Mouse (Mus musculus): ENCODE data around the gene Paqr7.

The Paqr7 gene

DNA sequence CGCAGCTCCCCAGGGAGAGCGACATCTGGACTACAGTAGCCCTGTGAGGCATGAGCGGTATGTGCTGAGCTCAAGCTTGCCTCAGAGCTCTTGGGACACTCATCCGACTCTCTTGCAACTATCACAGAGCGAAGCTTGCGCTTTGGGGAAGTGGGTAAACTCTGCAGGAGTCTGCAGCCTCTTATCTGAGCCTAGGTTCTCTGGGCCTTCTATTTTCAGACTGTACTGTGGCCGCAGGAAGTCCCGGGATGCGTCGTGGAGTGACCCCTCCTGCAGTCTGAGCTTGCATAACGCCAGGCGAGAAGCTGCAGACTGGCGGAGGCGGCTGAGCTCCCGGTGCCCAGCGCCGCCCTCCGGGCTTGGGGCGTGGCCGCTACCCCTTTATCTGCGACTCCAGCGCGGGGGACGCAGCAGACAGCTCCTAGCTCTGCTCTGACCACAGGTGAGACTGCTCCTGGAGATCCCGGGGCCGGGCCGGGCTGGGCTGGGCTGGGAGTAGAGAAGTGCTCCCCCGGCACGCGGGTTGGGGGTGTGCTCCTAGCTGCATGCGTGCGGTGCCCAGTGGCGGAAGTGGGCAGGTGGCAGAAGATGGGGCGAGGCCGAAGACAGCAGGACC lies at the start of gene Paqr7:
Gene Paqr7 (plus strand): TSS at position 103 of the 616 bp plus-strand sequence.
- peak; percentile 66 for DNase-seq

DNA sequence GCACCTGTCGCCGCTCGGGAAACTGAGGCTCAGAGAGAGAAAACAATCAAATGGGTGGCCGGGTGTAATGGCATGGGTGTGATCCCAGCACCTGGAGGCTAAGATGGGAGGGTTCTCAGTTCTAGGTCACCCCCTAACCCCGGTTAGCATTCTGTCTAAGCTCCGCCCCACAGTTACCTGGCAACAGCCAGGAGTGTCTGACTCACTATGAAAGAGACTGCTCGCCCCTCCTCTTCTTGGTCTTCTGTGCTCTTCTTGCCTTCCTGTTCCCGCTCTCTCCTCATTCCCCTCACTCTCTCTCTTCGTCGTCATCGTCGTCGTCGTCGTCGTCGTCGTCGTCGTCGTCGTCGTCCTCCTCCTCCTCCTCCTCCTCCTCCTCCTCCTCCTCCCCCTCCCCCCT lies 48.5 kb upstream of the Paqr7 start:
- no peak for DNase-seq

DNA sequence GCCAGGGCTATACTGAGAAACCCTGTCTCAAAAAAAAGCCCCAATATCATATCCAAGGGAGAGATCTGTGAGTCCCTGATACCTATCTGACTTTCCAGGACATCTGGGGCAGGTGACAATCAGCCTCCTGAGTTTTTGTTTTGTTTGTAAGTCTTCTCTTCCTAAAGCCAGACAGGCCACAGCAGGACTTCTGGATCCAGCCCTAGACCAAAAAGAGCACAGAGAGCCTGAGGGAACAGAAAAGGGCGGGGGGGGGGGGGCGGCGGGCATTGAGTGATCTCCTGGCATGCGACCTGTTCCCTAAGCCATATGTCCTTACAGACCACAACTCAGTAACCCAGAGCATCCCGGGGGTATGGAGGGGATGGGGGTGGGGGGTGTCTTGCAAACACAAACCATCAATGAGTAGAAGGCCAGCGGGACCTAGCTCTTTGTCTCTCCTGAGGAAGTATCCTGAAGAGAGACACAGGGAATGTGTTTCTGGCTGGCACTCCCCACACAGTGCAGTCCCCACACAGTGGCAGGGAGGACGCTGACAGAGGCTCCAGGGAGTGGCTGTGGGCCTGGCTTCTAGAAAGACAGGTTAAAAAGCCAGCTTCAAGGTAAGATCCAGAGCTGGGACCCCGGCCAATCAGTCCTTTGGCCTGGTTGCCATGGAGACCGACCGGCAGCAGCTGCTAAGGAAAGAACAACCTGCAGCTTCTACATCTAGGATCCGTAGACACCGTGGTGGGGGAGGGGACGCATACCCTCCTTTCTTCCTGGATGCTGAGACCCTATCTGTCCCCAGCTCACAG lies 46.7 kb upstream of the Paqr7 start:
- peak; percentile 55 for DNase-seq

DNA sequence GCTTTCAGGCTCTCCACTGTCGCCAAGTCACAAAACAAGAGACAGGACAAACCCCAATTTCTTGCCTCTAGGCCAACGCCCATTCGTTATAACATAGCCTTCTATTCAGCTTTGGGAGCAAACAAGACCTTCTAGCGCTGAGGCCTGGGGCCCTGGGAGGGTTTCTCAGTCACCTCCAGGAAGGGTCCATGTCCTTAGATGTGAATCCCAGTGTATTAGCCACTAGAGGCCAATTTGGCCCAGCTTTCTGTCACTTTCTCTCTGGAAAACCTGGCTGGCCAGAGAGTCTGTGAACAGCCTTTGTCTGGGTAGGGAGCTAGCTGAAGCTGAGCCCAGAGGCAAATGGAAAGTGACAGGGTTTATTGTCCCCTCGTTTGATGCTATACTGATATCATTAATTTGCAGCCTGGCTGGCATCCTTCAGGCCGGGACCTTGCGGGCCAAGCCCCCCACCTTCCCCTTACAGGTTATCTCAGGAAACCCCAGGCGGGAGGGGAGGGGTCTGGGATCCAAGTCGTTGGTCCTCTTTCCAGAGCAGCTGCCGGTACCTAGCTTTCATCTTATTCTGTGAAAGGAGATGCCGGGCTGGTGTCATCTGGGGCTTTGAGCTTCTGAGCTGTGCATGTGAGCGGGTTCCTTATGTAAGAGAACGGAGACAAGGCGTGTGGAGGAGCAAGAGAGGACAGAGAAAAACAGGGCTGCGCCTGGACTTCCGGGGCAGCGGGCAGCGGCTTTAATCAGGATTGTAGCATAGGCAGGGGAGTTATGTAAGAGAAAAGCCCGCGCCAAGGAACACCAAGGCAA lies 45.9 kb upstream of the Paqr7 start:
- DNase-seq = peak; percentile 46

DNA sequence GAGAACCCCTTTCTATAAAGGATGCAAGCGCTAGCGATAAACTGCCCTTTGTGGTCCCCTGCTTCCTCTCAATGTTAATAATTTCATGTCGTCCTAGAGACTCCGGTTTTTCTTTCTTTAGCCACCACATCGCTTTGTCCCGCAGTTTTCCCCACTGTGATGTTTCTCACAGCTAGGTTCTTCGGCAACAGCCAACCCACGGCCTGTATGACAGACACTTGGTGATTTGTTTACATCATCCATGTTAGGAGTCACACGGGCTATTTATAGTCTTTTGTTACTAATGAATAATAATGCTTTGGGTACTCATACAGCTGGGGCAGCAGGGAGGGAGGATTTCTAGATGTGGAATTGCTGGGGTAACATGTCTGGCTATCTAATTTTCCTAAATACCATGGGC lies 45.0 kb upstream of the Paqr7 start:
- no peak for DNase-seq

DNA sequence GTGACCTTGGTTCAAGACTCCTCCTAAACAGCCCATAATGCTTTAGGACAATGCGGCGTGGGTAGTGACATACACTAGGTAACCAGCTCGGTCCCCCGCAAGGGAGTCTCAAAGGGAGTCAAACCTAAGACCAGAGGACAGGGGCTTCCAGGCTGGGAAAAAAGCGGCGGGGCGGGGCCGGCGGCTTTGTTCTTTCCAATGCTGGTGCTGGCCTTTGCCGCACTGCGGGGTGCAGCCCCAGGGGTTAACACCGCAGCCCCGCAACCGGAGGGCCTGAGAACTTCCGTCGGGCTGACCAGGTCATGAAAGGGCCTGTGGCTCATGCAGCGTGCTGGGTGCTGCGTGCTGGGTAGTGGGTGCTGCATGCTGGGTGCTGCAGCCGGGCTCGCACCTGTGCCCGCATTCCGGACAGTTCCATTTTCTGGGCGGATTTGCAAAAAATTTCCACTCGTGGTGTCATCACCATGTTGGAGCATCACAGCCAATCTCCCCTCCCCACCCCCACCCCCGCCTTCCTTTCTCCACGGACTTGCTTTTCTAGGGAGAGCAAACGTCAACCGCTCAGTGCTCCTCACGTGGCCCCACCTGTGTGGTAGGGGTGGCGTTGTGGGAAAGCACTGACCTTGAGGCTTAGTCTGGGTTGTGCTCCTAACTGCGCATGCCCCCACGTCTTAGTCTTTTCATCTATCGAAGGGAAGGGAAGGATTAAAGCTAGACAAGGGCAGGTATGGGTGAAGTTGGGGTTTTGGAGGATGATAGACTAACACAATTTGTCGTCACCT lies 42.7 kb upstream of the Paqr7 start:
- no peak for DNase-seq

DNA sequence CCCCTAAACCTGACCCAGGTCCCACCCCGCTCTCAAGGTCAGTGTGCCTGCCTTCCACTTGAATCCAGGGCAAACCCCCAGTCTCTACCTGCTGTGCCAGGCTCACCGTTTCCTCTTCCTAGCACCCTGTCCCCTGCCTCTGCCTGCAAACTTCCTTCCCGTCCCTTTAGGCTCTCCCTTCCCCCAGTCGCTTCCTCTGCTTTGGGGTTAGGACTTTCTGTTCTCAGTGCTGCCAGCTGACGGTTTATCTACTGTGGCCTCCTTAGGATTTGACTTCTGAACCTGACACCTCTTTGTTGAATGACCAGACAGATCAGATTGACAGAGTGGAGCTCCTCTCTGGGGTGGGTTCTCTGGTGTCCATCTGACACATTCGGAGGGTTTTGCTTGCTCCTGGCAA lies 41.2 kb upstream of the Paqr7 start:
- DNase-seq = no peak

DNA sequence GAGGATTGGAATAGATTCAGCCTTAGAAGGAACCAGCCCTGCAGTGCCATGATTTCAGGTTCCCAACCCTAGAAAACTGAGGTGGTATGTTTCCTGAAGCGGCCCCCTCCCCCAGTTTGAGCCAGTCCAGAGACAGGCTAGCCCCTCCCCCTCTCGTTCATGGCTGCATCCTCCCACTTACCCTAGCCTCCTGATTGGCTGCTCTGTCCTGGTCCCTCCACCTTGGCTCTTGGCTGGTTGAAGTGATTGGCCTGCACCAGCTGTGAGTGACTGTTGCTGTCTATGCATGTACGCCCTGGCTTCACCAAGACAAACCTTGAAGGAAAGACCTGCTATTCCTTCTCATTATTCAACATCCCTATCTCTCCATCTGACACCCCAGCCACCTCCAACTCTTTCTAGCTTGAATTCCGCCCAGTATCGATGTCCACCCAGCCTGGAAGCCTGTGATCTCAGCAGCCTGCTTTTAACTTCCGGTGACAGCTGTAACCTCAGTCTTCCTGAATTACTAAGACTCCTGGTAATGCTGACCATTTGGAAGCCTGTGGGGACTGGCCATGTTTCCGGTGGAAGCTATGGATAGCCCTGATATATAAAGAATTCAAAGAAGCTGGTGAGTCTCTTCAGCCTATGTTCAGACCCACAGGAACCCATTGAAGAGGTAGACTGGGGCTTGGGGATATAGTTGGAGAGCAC lies 39.2 kb upstream of the Paqr7 start:
- no peak for DNase-seq

DNA sequence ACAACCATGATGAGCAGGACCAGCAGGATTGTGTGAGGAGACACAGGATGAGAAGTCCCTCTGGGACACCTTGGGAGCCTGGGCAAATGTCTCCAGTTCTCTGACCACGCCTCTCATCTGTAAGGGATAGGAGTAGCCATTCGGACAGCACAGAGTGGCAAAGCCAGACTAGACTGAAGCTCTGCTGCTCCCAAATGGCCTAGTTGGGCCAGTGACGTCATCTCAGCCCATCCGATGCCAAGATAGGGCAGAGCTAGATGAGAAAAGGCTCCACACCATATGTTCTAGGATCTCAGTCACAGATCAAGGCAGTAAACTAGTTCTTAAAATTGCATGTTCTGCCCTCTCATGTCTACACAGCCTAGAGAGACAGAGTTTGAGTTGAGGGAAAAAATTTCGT lies 37.6 kb upstream of the Paqr7 start:
- DNase-seq = no peak

DNA sequence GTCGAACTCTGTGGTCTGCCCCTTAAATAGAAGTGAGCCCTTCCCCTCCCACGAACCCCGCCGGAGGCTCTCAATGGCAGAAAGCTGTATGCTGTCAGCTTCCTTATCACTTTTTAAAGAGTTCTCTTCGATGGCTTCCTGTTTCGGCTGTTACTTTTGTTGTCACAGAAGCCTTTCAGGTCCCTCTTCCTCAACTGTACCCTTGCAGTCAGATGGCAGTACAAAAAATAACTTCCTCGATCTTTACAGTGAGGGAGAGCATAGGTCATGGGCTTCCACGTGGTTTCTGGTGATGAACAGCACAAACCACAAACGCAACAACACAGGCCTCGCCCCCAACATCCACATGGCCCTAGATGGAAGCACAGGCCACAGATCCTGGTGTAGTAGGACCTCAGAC lies 36.2 kb upstream of the Paqr7 start:
- no peak for DNase-seq

DNA sequence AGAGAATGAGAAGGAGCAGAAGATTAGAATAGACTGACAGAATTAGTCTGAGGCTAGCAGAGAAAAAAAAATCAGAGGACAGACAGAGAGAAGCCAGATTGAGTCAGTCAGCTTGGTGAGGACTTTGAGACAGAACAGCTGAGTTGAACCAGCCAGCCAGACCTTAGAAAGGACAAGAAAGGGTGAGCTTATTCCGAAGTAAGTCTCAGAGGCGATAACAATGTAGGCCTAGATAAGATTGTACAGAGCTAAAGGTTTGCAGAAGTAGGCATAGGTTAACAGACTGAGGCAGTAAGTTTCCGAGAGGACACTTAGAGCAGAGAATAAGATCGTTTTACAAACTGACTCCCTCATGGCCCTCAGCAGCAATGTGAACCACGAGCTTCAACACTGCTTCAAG lies 35.2 kb upstream of the Paqr7 start:
- DNase-seq = no peak

DNA sequence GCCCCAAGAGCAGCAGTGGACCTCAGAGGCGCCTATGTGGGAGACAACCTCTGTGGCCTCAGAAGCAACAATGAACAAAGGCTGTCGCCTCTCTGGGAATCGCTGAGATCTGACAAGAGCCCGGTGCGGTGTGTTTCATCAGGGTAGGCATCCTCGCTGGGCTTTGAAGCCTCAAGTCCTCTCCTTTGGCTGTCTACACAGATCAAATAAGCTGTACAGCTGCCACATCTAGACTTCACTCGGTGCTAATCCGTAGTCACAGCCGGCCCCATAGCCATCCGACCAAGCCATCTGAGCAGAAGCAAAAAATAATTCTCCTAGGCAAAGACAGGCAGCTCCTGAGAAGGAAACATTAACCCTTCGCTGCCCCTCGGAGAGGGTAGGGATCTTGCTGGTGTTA lies 30.7 kb upstream of the Paqr7 start:
- DNase-seq = no peak

DNA sequence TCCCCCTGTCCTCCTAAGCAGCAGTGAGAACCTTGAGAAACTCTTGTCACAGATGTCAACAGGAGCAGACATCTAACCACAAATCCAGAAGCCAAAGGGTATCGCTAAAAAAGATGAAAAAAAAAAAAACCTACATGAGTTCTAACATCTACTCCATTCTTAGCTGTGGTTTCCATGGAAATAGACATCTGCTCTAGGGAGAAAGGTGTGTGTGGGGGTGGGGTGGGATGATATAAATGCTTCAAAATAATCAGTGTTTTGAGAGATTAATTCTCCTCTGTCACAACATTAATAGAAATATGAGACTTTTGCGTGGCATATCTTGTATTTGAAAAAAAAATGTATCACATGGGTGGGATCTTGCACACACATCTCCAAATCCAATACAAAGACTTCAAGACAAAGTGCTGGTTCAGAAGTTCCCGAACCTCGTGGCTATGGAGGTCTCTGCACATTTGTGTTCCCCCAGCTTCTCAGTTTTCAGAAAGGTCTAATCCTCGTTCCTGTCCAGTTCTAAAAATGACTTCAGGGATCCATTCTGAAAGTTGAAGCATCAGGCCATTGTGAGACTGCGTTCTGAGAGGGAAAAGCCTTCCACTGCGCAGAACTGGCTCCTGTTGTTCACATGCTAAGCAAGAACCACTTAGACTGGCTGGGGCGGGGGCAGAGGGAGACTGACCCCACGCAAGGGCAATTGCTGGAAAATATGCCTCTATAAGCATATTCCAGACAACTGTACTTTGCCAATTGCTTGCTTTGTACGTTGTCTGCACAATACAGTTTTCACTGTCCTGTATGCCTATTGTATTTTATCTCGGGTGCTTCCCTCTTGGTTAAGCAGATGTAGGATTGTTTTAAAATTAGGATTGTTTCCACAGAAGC lies 29.9 kb upstream of the Paqr7 start:
- DNase-seq = no peak

DNA sequence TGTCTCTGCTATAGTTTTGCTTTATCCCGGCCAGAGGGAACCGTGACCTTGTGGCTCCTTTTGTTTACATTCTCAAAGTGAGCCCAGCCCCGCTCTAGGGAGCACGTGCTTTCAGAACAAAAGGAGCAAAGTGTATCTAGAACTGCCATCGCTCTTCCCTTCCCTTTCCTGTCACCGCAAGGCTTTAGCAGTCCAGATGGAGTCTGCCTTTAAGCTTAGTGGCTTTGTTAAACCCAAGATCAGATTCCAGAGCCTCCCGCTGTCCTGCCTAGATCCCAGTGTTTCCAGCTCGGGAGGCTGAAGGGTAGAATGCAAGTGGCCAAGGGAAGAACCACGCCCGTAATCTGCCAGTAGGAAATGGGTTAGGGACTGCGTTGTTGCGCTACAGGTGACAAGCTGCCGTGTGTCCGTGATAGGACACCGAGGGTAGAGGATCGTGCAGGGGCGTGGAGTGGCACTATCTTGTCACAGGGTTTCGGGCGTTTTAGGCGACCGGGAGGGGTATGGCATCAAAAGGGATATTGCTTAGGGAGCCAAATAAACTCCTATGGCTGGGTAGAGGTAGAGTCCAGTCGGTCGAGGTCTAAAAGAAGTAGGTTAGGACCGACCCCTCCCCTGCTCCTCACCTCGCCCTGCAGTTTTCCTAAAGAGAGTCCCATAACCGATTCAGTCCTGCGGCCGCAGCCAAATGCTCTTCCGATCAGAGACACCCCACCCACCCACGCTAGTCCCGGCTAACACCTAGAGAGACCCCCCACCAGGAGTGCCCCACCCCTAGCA lies 28.9 kb upstream of the Paqr7 start:
- no peak for DNase-seq

DNA sequence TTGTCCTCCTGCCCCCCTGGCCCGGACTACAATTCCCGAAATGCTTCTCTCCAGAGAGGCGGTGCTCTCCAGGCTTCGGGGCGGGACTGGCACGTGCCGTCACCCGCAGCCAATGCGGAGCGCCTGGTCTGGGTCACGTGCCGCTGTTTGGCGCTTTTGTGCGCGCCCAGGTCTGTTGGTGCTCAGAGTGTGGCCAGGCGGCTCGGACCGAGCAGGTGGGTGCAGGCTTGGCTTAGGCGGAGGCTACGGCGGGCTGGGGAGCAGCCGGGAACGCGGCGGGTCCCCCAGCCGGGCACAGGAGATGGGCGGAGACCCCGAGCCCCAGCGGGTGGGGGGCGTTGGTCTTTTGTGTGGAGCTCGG lies 28.3 kb upstream of the Paqr7 start, which contains the start of gene Stmn1:
Gene Stmn1 (plus strand): TSS at position 106 of the 361 bp plus-strand sequence.
- DNase-seq = peak; percentile 94

DNA sequence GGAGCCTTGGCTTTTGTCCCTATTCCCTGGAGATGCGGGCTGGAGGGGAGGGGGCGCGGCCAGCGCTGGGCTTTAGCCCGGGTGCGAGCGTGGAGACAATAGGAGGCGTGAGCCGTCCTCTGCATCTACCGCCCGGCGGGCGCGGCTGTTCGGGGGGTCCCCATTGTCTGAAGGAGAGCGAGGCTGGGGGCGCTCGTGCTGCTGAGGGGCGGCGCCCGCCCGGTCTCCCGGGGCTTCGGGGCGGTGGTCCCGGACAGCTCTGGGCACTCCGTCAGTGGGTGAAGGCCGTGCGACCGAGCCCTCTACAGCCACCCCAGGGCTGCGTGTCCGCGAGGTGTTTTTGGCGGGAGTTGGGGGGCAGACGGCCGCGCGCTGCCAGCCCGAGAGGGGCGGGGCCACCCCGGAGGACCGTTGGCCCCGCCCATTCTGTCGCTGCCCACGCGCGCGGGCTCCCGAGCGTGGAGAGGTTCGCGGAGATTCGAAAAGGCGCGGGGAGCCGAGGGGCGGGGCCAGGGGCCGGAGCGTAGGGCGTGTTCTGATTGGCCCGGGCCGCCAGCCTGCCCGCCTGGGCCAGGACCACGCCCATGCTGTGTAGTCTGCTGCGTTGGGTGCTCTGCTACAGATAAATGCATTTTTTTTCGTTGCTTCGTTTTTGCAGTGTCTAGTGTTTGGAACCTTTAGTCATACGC lies 27.8 kb upstream of the Paqr7 start:
- DNase-seq = peak; percentile 97

DNA sequence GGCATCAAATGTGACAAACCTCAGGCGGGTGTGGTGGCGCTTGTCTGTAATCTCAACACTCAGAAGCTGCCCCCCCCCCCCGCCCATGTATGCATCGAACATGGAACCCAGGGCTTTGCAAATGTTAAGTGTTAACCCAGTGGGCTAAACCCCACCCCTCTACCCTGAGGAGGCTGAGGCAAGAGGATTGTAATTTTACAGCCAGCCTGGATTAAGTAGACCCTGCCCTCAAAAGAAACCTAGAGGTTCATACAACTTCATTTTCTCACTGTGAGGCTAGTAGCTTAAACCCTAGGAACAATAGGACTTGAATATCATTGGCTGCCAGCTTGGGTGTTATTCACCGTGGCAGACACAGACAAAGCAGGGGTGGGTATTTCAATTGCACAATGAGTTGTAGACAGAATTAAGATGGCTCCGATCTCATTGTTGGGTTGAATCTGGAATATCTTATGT lies 27.1 kb upstream of the Paqr7 start:
- DNase-seq = no peak

DNA sequence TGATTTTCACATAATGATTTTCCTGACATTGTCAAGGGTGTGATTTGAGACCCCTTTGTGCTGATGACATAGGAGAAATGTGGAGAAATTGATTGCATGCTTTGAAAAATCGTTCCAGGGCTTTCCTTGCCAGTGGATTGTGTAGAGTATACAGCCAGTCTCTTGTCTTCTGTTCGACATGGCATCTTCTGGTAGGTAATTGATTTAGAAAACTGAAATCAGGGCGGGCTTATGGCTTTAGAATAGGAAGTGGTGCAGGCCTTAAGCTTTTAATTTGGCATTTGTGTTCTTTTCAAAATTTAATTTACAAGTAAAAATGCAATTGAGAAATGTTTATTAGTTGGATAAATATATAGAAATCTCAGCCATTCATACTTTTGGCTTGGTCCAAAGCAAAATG lies 26.5 kb upstream of the Paqr7 start:
- no peak for DNase-seq

DNA sequence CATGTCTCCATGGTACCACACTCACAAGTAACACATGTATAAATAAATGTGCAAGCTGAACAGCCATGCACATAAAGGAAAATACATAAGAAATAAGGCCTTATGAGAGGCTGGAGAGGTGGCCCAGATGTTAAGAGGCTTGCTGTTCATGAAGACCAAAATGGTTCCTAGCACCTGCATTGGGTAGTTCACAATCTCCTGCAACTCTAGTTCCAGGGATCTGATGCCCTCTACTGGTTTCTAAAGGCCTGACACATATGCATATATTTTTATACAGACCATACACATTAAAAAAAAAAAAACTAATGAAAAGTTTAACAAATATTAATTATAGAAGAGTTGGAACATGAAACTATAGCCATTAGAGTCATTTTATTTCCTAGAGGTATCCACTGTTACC lies 25.0 kb upstream of the Paqr7 start:
- no peak for DNase-seq

DNA sequence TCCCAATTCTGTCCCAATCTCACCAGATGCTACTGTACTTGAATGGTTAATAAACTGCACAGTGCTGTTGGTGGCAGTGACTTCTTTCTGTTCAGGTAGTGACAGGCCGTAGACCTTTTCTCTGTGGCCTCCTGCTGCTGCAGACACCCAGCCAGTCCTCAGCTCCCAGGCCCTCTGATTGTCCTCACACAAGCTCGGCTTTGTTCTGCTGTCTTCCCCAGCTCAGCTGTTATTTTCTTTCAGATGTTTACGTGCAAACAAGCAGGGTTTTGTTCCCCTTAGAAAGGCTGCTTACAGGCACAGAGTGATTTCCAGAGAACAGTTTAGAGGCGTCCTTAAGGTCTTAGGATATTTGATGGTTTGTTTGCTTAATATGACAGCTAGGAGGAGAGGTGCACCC lies 22.7 kb upstream of the Paqr7 start:
- DNase-seq = no peak
